Mouse (Mus musculus) thymus, postnatal 14 days (tissue): Measurements from ENCODE around the gene Gphn.

Experiments
- DNase-seq: peaks from one replicate; pipeline ENCODE4 v3.0.0; 2021

The Gphn gene

GRCm38 (mm10) chr12:78225707-78226518 lies at the start of gene Gphn:
TSS of gene Gphn (plus strand) at chr12:78226379.
- DNase-seq = peak; percentile 83

- no peak for DNase-seq
These were observed 44.7 kb upstream of the Gphn start for GRCm38 (mm10) chr12:78181452-78181851.

- no peak for DNase-seq
These were observed 32.2 kb upstream of the Gphn start, which contains the start of gene Gm6657 for GRCm38 (mm10) chr12:78193942-78194341. TSS of gene Gm6657 (plus strand) at chr12:78194242.

GRCm38 (mm10) chr12:78195368-78195767 lies 30.8 kb upstream of the Gphn start:
- DNase-seq = no peak

GRCm38 (mm10) chr12:78203646-78204045 lies 22.5 kb upstream of the Gphn start:
- DNase-seq = no peak

GRCm38 (mm10) chr12:78205915-78206570 lies 20.1 kb upstream of the Gphn start:
- peak; percentile 52 for DNase-seq

GRCm38 (mm10) chr12:78206571-78206960 lies 19.6 kb upstream of the Gphn start:
- no peak for DNase-seq

GRCm38 (mm10) chr12:78209856-78210255 lies 16.3 kb upstream of the Gphn start:
- DNase-seq = no peak

- DNase-seq = no peak
These were observed 10.7 kb upstream of the Gphn start for GRCm38 (mm10) chr12:78215490-78215889.

GRCm38 (mm10) chr12:78219191-78219825 lies 6.9 kb upstream of the Gphn start:
- DNase-seq = no peak

- peak; percentile 78 for DNase-seq
These were observed 318 bp downstream of the Gphn start for GRCm38 (mm10) chr12:78226519-78226875.

- peak; percentile 59 for DNase-seq
These were observed 1.1 kb downstream of the Gphn start for GRCm38 (mm10) chr12:78227021-78227932.

- DNase-seq = no peak
These were observed 2.0 kb downstream of the Gphn start for GRCm38 (mm10) chr12:78228139-78228538.

- no peak for DNase-seq
These were observed 6.4 kb downstream of the Gphn start for GRCm38 (mm10) chr12:78232560-78232959.

GRCm38 (mm10) chr12:78248366-78248765 lies 22.2 kb downstream of the Gphn start:
- DNase-seq = no peak

- no peak for DNase-seq
These were observed 23.0 kb downstream of the Gphn start for GRCm38 (mm10) chr12:78249151-78249550.

- DNase-seq = no peak
These were observed 51.2 kb downstream of the Gphn start for GRCm38 (mm10) chr12:78277386-78277785.

- no peak for DNase-seq
These were observed 64.2 kb downstream of the Gphn start for GRCm38 (mm10) chr12:78290384-78290783.

GRCm38 (mm10) chr12:78298824-78299398 lies 72.7 kb downstream of the Gphn start:
- no peak for DNase-seq

GRCm38 (mm10) chr12:78315106-78315505 lies 88.9 kb downstream of the Gphn start:
- DNase-seq = no peak

GRCm38 (mm10) chr12:78327946-78328345 lies 101.8 kb downstream of the Gphn start:
- DNase-seq = no peak

GRCm38 (mm10) chr12:78332107-78332506 lies 105.9 kb downstream of the Gphn start:
- peak; percentile 36 for DNase-seq
